Mouse (Mus musculus): ENCODE data around the gene Map2k6. TPM values are rescaled to one million over a fixed set of nuclear protein-coding genes. Genes with fewer than 3 reads are reported as not detected.

Map2k6 gene
- polyA plus RNA-seq, 1 experiment = 6.7 TPM

- no peaks in the 10 kb centered on the region for H3K36me3 ChIP-seq (ENCODE audit: control insufficient read depth, insufficient read depth, low read length)
- 92% methylated on average over 7 of the region's 7 CpGs for WGBS
- H3K4me1 ChIP-seq (replicated peaks; ENCODE audit: control insufficient read depth, insufficient read depth, low read length) = peaks cover 8% of the 10 kb centered on the region; the same call in 1 of the 2 replicates
- DNase-seq = no peak
- TF ChIP-seq POLR2A (IDR thresholded peaks at IDR 0.05; ENCODE audit: control insufficient read depth, extremely low read depth, insufficient read depth, low read length, poor library complexity) = no peak
- no peak for TF ChIP-seq CTCF (IDR thresholded peaks at IDR 0.05; ENCODE audit: borderline replicate concordance, control insufficient read depth, extremely low read depth, insufficient read depth, low read length, poor library complexity)
- H3K27me3 ChIP-seq (ENCODE audit: control insufficient read depth, insufficient read depth, low read length) = no peaks in the 10 kb centered on the region
- H3K27ac ChIP-seq (ENCODE audit: control insufficient read depth, insufficient read depth, low read length) = no peak overlapping the region
- H3K4me3 ChIP-seq (ENCODE audit: control insufficient read depth, insufficient read depth, low read length) = no peak overlapping the region
Measured at GRCm38 (mm10) chr11:110451590-110451989, 52.7 kb downstream of the Map2k6 start.

DNA sequence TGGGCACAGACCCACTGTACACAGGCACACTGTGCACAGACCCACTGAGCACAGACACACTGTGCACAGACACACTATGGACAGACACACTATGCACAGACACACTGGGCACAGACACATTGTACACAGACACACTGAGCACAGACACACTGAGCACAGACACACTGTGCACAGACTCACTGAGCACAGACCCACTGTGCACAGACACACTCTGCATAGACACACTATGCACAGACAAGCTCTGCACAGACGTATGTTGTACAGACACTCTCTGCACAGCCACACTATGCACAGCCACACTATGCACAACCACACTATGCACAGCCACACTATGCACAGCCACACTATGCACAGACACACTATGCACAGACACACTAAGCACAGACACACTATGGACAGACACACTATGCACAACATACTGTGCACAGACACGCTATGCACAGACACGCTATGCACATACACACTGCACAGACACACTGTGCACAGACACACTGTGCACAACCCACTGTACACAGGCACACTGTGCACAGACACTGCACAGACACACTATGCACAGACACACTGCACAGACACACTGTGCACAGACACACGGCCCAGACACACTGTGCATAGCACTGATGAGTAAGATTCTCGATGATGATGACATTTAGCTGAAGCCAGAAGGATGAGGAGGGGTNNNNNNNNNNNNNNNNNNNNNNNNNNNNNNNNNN lies 54.7 kb downstream of the Map2k6 start:
- DNase-seq = no peak
- Histone ChIP-seq H3K36me3 (ENCODE audit: control insufficient read depth, insufficient read depth, low read length) (no peaks in the 10 kb centered on the region), H3K4me3 (ENCODE audit: control insufficient read depth, insufficient read depth, low read length) (no peak overlapping the region), H3K4me1 (replicated peaks; ENCODE audit: control insufficient read depth, insufficient read depth, low read length) (peaks cover 4% of the 10 kb centered on the region; the same call in 1 of the 2 replicates), H3K27ac (ENCODE audit: control insufficient read depth, insufficient read depth, low read length) (no peak overlapping the region), H3K27me3 (ENCODE audit: control insufficient read depth, insufficient read depth, low read length) (no peaks in the 10 kb centered on the region)
- TF ChIP-seq POLR2A (IDR thresholded peaks at IDR 0.05; ENCODE audit: control insufficient read depth, extremely low read depth, insufficient read depth, low read length, poor library complexity) (no peak), CTCF (IDR thresholded peaks at IDR 0.05; ENCODE audit: borderline replicate concordance, control insufficient read depth, extremely low read depth, insufficient read depth, low read length, poor library complexity) (no peak)
- WGBS = 98% methylated on average over 5 of the region's 5 CpGs

DNA sequence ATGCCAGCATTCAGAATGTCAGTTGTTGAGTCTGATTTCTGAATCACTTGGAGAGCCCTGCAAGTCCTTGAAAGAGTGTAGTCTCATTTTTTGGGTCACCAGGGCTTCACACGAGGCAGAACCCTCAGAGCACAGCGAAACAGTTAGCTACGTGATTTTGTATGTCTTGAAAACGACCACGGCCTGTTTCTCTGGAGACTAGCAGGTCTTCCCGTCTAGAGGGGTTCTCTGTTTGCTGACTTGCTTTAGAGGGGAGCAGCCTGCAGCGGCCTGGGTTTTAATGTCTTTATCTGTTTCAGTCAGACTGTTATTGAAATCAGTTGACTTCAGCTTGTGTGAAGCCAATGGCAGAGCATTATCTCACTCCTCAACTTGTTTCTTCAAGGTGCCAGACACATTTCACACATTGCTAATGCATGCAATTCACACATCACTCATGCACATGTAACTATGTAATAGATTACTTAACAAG lies 58.6 kb downstream of the Map2k6 start:
- TF ChIP-seq POLR2A (IDR thresholded peaks at IDR 0.05; ENCODE audit: control insufficient read depth, extremely low read depth, insufficient read depth, low read length, poor library complexity) (no peak), CTCF (IDR thresholded peaks at IDR 0.05; ENCODE audit: borderline replicate concordance, control insufficient read depth, extremely low read depth, insufficient read depth, low read length, poor library complexity) (no peak)
- Histone ChIP-seq H3K27me3 (ENCODE audit: control insufficient read depth, insufficient read depth, low read length) (no peaks in the 10 kb centered on the region), H3K4me3 (ENCODE audit: control insufficient read depth, insufficient read depth, low read length) (no peak overlapping the region), H3K36me3 (ENCODE audit: control insufficient read depth, insufficient read depth, low read length) (no peaks in the 10 kb centered on the region), H3K4me1 (replicated peaks; ENCODE audit: control insufficient read depth, insufficient read depth, low read length) (no peaks in the 10 kb centered on the region), H3K27ac (ENCODE audit: control insufficient read depth, insufficient read depth, low read length) (no peak overlapping the region)
- no peak for DNase-seq
- 94% methylated on average over 7 of the region's 7 CpGs for WGBS

- DNase-seq = no peak
- no peak overlapping the region for H3K4me3 ChIP-seq (ENCODE audit: control insufficient read depth, insufficient read depth, low read length)
- no peaks in the 10 kb centered on the region for H3K36me3 ChIP-seq (ENCODE audit: control insufficient read depth, insufficient read depth, low read length)
- TF ChIP-seq POLR2A (IDR thresholded peaks at IDR 0.05; ENCODE audit: control insufficient read depth, extremely low read depth, insufficient read depth, low read length, poor library complexity) (no peak), CTCF (IDR thresholded peaks at IDR 0.05; ENCODE audit: borderline replicate concordance, control insufficient read depth, extremely low read depth, insufficient read depth, low read length, poor library complexity) (no peak)
- H3K4me1 ChIP-seq (replicated peaks; ENCODE audit: control insufficient read depth, insufficient read depth, low read length) = no peaks in the 10 kb centered on the region
- WGBS = 85% methylated on average over 2 of the region's 2 CpGs
- H3K27me3 ChIP-seq (ENCODE audit: control insufficient read depth, insufficient read depth, low read length) = no peaks in the 10 kb centered on the region
- H3K27ac ChIP-seq (ENCODE audit: control insufficient read depth, insufficient read depth, low read length) = no peak overlapping the region
Measured at GRCm38 (mm10) chr11:110460480-110460879, 61.6 kb downstream of the Map2k6 start.

DNA sequence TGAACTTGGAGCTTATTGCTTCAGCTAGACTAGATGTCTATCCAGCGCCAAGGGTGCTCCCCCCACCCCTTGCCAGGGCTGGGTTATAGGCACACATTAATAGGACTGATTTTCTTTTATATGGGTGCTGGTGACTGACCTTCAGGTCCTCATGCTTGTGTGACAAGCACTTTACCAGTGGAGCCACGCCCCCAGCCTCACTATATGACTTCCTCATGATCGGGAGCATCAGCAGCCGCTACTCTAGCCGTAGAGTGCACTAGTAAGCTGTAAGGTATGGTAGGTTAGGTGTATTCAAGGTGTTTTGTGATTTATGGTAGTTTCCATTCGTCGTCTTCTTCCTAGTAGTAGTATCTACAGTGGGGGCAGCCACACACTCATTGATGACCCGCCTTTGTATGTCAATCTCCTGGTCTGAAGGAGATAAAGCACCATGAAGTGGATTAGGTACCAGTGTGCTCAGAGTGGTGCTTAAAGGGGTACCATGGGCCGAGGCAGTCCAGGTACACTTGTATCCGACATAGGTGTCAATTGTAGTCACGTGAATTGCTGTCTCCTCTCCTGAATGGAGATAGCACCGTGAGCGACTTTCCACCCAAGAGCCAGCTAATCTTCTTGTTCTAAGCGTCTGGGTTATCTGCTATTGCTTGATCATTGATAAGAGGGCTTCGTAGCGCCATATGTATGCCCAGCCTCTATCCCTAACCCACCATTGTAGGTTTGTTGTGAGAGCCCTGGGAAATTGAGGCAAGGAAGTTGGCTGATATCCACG lies 62.8 kb downstream of the Map2k6 start:
- no peak for DNase-seq
- H3K36me3 ChIP-seq (ENCODE audit: control insufficient read depth, insufficient read depth, low read length) = no peaks in the 10 kb centered on the region
- H3K4me3 ChIP-seq (ENCODE audit: control insufficient read depth, insufficient read depth, low read length) = no peak overlapping the region
- TF ChIP-seq CTCF (IDR thresholded peaks at IDR 0.05; ENCODE audit: borderline replicate concordance, control insufficient read depth, extremely low read depth, insufficient read depth, low read length, poor library complexity) = no peak
- no peak for TF ChIP-seq POLR2A (IDR thresholded peaks at IDR 0.05; ENCODE audit: control insufficient read depth, extremely low read depth, insufficient read depth, low read length, poor library complexity)
- H3K27me3 ChIP-seq (ENCODE audit: control insufficient read depth, insufficient read depth, low read length) = no peaks in the 10 kb centered on the region
- no peaks in the 10 kb centered on the region for H3K4me1 ChIP-seq (replicated peaks; ENCODE audit: control insufficient read depth, insufficient read depth, low read length)
- H3K27ac ChIP-seq (ENCODE audit: control insufficient read depth, insufficient read depth, low read length) = no peak overlapping the region
- 98% methylated on average over 17 of the region's 17 CpGs for WGBS

DNA sequence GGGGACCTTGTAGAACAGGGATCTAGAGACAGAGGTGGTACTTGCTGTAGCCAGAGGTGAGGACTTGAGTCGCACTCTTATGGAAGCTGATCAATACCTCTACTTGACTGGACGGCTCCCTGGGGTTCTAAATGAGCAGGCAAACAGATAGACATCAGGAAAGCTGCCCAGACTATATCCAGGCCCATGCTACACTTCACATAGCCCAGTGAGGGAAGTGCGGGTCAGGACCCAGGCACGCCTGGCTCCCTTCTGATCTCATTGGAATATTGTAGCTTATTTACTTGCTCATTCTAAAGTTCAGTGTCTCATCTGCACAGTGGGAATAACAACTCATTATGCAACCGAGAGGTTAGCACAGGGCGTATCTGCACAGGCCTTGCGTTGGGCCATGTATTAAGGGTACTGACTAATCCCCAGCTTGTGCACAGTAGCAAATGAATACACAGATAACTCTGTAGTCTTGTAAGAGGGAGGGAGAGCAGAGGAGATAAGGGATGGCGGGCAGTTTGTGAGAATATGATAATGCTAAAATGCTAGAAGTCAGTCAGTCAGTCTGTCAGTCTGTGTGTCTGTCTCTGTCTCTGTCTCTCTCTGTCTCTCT lies 64.2 kb downstream of the Map2k6 start:
- H3K4me3 ChIP-seq (ENCODE audit: control insufficient read depth, insufficient read depth, low read length) = no peak overlapping the region
- no peak overlapping the region for H3K27ac ChIP-seq (ENCODE audit: control insufficient read depth, insufficient read depth, low read length)
- WGBS = 97% methylated on average over 8 of the region's 8 CpGs
- no peak for DNase-seq
- no peaks in the 10 kb centered on the region for H3K27me3 ChIP-seq (ENCODE audit: control insufficient read depth, insufficient read depth, low read length)
- TF ChIP-seq CTCF (IDR thresholded peaks at IDR 0.05; ENCODE audit: borderline replicate concordance, control insufficient read depth, extremely low read depth, insufficient read depth, low read length, poor library complexity) (no peak), POLR2A (IDR thresholded peaks at IDR 0.05; ENCODE audit: control insufficient read depth, extremely low read depth, insufficient read depth, low read length, poor library complexity) (no peak)
- no peaks in the 10 kb centered on the region for H3K36me3 ChIP-seq (ENCODE audit: control insufficient read depth, insufficient read depth, low read length)
- no peaks in the 10 kb centered on the region for H3K4me1 ChIP-seq (replicated peaks; ENCODE audit: control insufficient read depth, insufficient read depth, low read length)
